Mouse (Mus musculus) cerebral cortex, adult 2 months (tissue): ENCODE results near the gene Dmd.

ENCODE experiments used
- WGBS: fragments of 180-500 bp; shearing (Covaris S2); methylation state at CpG from one replicate; pipeline ENCODE4 v1.1.7; 2018; 5-methylcytosine and 5-hydroxymethylcytosine counted together

Gene Dmd

DNA sequence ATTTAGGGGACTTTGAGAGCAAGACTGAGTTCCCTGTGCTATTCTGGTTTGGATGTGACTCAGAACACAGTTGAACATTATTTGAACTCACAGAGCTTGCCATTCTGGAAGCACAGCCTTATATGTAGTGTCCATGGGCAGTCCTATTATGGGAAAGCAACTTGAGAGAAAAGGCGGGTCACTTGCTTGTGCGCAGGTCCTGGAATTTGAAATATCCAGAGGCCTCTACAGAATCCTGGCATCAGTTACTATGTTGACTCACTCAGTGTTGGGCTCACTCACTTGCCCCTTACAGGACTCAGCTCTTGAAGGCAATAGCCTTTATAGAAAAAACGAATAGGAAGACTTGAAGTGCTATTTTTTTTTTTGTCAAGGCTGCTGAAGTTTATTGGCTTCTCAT lies at the start of gene Dmd:
Gene Dmd, plus strand, starts transcription at position 241 of the 400 bp plus-strand sequence.
- 58% methylated on average over 3 of the region's 3 CpGs for WGBS

DNA sequence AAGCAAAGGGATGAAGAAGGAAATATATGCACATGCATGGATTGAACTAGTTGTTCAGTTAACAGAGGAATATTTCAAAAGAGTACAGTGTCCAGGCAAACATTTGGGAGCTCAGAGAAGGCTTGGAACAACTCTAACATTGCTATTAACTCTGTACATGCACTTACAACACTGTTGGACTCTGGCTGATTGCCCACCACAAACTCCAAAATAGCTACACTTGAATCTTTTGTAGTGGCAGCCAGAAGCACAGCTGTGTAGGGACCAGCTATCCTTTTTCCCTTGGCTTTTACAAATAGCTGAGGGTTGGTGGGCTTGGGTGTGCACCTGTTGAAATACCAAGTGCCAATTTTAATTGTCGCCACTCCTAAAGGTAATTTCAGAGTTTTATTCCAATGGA lies 39.0 kb downstream of the Dmd start:
- WGBS, result 94% methylated on average over 1 of the region's 1 CpGs

DNA sequence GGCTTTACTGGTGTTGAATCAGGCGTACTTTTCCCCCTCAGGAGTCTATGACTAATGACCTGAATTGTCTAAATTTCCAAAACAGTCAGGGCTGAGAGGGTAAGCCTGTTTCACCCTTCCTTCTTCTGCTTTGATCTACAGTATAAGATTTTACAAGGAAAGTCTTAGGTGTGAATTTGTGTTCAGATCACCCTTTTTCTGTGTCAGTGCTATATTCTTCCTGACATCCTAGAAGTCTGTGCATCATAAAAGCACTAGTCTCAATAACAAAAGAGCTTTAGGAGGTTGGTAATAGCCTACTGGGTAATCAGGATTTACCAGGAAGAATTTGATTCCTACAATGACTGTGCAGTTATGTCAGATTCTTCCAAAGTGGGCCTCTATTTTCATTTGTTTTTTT lies 101.5 kb downstream of the Dmd start:
- 81% methylated on average over 1 of the region's 1 CpGs for WGBS

DNA sequence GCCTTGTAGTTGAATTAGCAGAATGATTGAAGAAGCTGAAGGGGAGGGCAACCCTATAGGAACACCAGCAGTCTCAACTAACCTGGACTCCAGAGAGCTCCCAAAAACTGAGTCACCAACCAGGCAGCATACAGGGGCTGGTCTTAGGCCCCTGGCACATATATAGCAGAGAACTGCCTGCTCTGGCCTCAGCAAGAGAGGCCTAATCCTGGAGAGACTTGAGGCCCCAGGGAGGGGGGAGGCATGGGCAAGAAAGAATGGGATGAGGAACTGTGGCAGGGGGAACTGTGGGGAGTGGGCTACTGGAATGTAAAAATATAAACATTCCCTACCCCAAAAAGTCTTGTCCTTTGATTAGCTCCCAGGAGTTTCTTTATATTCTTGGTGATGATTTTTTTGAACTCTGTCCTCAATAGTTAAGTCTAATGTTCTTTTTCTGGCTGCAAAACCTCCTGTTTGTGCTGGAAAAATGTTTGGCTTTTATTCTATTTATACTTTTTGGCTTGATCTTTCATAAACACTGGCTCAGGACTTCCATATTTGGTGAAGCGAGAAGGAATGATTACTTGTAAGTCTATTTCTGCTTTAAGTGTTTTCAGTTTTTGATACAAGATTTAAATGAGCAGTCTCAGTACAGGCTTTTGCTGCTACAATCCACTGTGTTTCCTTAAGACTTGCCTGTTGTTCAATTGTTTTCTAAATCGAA lies 167.7 kb downstream of the Dmd start:
- WGBS, result 29% methylated on average over 2 of the region's 2 CpGs

DNA sequence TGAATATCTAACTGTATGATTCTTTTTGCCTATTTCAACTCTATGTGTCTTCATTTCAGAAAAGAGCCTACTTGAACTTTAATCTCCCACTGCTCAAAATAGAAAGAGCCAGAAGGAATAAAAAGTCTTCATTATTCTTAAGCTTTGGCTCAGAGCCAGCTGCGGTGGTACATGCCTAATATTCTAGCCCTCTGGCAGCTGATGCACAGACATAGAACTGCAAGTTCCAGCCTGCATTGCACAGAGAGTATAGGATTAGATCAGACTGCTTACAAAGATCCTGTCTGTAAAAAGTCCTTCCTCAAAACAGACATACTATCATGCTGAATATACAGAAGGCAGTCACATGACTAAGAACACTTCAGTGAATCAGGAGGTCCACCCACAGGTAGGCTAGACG lies 168.5 kb downstream of the Dmd start:
- WGBS, result 45% methylated on average over 2 of the region's 2 CpGs

DNA sequence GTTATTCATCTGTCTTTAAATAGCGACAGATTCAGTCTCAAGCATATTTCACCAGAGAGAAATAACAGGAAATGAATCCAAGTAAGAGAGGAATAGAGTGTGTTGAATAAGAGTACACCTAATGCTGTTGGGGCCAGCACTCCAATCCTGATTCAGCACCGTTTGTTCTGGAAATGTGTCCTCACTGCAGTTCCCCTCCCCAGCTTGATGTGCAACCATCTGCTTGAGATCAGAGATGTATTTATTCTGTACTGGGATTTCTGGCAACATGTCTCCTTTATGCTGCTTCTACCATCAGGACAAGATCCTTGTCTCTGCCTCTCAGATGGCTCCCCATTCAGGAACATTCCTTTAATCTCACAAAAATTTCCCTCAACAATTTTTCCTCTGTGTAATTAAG lies 271.9 kb downstream of the Dmd start:
- WGBS, result 26% methylated on average over 2 of the region's 2 CpGs

DNA sequence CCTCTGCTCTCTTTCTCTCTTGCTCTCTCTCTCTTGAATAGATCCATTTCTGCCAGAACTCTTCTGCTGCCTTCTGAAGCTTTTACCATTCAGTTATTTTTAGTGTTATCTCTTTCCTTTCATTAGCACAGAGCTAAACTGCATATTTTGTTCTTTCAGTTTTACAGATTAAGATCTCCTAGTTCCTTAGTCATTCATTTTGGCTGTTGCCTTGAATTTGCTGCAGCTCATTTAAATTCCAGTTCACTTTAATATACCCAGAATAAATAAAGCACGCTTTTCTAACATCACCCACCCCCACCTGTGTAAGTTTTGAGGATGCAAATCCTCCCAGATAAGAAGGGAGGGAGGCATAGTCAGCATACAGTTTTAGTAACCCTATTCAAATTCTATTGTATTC lies 272.4 kb downstream of the Dmd start:
- 24% methylated on average over 1 of the region's 1 CpGs for WGBS

DNA sequence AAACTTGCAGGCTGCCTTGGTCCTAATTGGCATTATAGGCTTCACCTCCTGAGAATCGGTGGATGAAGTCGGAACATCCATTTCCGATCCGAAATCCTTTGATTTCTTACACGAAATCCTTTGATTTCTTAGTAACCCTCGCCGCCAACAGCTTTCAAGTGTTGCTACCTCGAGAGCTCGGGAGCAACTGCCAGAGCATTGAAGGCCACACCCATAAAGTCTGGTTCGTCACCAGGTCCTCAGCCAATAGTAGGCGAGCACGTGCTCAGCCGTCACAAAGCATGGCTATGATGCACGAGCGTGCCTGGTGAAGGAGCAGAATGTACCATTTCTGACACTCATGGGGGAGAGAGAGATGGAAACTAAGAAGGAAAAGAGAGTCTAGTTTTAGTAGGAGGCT lies 538.9 kb downstream of the Dmd start, which contains the start of gene Tsga8:
Gene Tsga8, minus strand, starts transcription at position 327 of the 400 bp plus-strand sequence.
- WGBS, result 96% methylated on average over 15 of the region's 15 CpGs

DNA sequence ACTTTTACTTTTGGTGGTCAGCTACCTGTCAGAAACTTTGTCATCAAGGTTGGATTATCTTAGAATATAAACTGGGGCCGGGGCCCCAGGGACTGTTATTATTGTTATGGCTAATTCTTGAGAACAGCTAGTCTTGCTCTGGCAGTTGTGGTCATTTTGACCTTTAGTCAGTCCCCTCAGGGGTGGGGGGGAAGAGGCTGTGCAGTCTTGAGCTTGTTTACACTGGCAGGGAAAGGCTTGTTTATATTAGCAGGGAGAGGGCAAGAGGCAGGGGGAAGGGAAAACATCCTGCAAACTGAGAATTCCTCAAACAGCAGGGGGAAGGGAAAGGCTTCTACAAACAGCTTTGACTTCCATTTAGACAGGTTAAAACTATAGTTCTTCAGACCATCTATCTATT lies 726.3 kb downstream of the Dmd start:
- 90% methylated on average over 1 of the region's 1 CpGs for WGBS

DNA sequence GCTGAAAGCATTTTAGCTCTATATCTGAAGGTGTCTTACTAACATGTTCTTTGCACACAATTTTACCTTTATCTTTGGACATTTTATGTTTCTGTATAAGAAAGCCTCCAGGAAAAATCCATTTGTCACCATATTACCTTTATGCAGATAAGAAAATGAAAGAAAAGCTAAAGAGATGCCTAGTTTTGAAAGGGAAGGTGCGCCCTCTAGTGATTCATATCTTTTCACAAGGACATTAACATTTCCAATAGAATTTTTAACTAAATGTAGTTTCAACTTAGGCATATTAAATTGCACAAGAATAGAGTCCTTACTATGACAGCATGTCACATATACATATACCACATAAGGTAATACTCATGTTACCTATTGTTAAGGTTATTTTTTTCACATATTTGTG lies 791.9 kb downstream of the Dmd start:
- WGBS, result 5% methylated on average over 1 of the region's 1 CpGs

DNA sequence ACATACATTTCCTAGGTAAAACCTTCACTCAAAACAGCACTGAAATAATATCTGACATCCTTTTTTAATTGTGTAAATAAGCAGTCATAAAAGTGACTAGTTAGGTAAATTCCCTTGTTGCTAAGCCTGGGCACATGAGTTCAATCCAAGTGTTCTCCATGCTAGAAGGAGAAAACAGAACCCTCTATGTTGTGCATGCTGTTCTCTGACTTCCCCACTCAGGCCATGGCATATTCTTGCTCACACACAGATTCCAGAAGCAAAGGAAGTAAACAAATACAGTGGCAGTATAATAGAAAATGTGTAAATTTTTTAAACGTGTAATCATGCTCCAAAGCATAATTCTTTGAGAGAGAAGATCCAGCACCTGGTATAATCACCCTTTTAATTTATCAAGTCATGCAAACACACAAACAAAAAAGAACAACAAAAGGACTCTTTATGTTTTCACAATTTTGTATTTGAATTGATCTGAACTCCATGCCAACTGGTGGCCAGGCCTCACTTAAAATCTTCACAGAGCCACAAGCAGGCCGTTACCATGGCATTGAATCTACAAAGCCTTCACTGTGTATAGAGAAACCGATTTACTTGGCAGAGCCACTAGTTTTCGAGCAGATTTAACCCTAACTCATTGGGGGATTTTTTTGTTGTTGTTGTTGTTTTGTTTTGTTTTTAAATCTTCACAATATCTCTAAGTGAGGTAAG lies 797.8 kb downstream of the Dmd start:
- WGBS, result 39% methylated on average over 4 of the region's 4 CpGs

DNA sequence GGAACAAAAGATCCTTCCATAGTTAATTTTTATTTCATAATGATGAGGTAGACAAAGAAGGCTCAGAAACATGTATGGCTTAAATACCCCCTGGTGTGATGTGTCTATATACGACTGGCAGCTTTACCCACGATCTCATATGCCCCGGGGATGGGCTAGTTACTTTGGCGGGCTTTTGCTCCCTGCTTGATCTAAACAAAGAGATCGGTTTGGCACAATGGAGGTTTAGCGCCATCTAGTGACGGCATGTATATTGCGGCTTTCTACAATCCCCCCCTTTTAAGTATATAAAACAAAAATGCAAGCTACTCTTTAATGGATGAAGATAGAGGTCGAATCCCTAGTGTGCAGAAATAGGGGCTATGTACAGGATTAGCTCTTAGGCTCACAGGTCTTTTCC lies 918.8 kb downstream of the Dmd start:
- 41% methylated on average over 9 of the region's 9 CpGs for WGBS

DNA sequence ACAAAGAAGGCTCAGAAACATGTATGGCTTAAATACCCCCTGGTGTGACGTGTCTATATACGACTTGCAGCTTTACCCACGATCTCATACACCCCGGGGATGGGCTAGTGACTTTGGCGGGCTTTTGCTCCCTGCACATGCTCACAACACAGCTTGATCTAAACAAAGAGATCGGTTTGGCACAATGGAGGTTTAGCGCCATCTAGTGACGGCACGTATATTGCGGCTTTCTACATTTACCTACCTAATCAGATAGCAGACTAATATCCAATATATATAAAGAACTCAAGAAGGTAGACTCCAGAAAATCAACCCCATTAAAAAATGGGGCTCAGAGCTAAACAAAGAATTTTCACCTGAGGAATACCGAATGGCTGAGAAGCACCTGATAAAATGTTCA lies 926.7 kb downstream of the Dmd start:
- 72% methylated on average over 11 of the region's 11 CpGs for WGBS

DNA sequence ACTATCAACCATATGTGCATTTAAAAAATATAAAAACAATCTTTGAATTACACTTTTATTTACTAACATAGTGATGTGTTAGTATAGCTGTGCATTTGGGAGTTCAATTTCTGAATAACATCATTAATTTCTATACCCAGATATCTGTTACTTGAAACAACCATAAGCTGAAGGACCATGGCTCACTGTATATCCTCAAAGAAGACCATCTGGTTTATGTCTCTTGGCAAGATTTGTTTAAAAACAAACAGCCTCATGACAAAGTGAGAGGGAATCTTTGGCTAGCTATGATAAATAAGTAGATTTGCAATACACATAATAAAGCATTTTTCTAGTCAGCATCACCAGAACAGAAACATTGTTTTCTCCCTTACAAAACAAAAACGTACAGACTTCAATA lies 1027.2 kb downstream of the Dmd start:
- 76% methylated on average over 1 of the region's 1 CpGs for WGBS

DNA sequence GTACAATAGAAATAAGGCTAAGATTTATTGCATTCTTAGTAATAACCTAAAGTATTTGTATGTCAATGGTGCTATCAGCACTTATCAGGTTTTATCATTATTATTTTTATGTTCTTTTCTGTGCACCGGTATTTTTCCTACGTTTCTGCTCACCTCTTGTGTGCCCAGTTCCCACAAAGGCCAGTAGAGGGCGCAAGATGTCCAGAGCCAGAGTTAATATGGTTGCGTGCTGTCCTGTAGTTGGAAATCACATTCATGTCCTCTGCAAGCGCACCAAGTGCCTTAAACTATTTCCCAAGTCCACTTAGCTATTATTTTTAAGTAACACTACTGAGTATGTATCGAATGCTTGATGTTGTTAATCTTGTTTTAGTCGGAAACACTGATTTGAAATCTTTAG lies 1052.6 kb downstream of the Dmd start:
- WGBS, result 26% methylated on average over 7 of the region's 7 CpGs

DNA sequence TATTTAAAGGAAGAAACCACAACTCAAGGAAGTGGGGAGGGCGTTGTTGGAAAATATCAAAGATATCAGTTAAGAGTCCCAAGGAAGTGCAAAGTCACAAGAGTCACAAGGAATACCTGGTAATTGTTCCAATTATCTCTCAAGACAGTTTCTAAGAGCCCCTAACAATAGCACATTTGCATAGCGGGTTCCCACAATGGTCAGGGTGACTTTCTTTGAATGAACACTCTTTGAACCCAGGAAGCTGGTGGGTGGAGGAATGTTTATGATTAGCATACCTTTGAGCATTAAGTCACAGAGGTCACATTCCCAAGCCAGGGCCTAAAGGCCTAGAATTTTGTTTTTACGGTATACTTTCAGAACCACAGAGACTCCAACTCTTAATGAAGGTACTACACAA lies 1113.8 kb downstream of the Dmd start:
- 87% methylated on average over 3 of the region's 3 CpGs for WGBS

DNA sequence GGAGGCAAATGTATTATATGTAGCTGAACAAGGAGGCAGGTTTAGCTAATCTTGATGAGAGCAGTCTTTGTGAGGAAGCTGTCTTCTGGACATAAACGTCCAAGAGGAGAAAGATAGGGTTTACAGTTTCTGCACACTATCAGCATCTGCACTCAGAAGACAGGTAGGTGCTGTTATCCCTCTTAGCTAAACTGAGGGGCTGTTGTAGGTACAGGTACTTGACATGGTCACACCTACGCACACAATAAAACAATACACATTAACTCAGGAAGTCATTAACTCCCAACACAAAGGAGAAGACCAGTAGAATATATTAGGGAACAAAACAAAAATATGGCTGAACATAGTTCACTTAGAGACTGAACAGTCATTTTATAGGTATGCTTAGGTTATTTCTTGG lies 1217.2 kb downstream of the Dmd start:
- 79% methylated on average over 2 of the region's 2 CpGs for WGBS

DNA sequence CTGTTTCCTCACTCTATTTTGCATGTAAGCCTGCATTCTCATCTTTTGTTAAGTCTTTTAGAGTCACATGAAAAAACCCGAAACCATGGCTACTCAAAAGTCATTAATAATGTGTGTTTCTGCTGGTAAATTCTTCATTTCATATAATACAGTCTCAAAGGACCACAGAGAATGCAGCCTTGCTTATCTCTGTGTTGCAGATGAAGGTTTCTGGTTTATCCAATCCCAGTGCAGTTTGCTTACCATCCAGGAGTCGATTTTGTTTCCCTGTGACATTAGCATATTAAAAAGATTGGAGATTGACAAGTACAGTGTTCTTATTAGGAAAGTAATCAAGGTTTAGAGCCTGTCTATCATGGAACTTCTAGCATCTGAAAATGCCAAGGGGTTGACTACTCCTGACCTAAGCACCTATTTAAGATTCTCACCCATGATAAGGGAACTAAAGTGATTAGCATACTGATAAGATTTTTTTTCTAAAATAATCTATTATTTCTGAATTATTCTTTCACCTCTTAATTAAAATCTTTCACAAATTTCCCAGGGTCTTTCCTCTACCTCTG lies 1292.7 kb downstream of the Dmd start:
- WGBS, result 32% methylated on average over 2 of the region's 2 CpGs

DNA sequence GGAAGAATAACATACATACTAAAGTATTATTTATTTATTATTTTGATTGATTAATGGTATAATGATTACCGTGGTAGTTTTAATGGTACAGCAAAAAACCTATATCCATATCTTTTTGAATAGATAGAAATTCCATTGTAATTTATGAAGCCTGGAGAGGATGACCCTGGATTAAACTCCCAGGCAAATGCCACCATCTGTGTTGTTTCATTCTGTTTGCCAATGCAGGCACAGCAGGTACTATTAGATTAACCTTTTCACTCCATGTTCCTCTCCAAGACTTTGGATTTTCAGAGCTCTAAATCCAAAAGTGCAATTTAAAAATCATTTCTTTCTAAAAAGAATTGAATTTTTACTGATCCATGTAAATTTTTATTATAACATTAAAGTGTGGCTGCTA lies 1383.5 kb downstream of the Dmd start:
- WGBS, result 96% methylated on average over 1 of the region's 1 CpGs

DNA sequence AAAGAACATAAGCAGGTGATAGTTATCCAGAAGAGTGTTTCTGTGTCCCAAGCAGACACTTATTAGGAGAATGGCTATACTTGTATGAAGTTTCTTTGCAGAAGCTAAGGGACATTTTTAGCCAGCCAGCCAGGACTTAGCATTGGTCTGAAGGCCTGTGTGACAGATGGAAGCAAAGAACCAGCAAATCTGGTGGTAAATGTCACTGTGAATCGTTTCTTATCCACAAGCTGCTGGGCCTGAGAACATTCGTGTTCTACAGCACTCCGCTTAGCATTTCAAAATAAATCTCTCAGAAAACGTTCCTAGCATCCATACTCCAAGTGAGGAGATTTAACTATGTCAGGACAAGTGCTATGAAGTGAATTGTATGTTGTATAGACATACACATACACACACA lies 1486.9 kb downstream of the Dmd start:
- WGBS, result 56% methylated on average over 4 of the region's 4 CpGs

DNA sequence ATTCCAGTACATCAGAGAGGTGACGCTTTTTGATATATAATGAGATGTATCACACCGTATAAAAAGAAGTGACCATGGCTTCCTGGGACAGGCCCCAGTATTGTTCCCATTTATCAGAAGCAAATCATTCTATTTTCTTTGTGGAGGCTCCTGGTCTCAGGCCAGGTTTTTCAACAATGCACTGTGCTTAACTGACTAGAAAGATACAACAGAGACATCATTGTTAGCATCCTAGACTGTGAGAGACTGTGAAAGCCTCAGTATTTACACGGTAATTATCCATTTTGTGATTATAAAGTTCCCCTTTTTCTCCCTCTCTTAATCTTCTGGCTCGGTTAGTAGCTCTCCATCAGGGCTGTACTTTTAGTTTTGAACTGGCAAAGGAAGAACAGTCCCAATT lies 1487.9 kb downstream of the Dmd start:
- 68% methylated on average over 4 of the region's 4 CpGs for whole genome bisulfite sequencing

DNA sequence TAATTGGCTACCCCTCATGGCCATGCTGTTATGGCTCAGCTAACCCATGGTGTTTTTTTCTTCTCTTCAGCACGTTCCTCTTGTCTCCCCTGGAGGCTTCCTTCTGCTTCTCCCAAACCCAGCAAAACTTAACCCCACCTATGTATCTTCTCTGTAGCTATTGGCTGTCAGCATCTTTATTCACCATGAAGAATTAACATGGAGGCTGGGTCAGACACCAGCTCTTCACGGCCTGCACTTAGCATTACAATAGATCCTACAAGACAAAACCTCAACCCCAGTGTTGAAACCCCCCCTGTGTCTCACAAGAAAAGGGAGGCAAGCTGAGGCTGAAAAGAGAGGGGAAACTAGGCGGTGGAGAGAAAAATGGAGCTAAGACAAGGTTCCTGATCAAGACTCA lies 1494.3 kb downstream of the Dmd start:
- 61% methylated on average over 3 of the region's 3 CpGs for WGBS

DNA sequence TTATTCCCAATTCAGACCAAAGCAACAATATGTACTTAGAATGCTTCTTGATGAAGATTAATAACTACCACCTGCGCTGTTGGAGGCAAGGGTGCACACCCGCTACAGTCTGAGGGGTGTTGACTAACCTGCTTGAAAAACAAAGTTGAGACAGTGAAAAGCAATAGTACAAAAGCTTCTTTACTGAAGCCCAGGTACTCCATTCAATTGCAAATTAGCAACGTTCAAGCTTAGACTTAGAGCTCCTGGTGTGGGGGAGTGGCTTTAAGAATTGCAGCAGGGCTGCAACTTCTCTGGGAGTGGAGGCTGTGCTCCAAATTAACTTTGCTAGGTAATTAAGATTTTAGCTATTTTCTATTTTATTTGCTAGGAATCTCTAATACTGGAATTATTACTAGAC lies 1495.3 kb downstream of the Dmd start:
- WGBS, result 56% methylated on average over 3 of the region's 3 CpGs
